Mouse (Mus musculus) kidney, adult 9 months (tissue): ENCODE measurements around the gene Asah2.
"Not testable (repeated sequence)": the region's sequence is repeated elsewhere in the genome, so short reads cannot be mapped to it uniquely, and the experiment has no call there.

Source experiments
- DNase-seq: peaks from one replicate; pipeline ENCODE4 v3.0.0; 2022

Gene Asah2

DNA sequence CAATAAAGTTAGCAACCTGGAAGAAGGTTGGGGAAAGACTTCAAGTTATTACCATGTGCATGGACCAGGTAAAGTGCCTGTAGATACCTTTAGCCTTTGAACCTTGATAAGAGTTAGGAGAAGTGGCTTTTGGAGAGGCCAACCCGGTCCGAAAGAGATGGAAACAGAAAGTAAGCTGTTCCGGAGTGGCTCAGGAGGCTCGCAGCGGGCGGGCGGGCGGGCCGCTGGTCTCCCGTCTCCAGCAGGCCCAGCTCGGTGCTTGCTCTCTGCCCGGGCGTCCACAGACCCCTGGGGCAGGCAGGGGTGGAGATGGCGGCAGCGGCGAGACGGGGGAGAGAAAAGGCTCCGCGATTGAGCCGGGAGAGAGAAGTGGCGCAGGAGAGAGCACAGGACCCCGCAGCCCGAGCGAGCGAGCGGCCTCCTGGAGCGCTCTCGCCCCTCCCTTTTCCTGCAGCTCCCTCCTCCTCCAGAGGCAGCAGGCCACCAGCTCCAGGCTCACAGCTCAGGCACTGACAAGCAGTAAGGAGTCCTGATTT, at the start of gene Asah2:
Gene Asah2, minus strand, starts transcription at position 441 of the 536 bp plus-strand sequence.
- peak; percentile 84 for DNase-seq

DNA sequence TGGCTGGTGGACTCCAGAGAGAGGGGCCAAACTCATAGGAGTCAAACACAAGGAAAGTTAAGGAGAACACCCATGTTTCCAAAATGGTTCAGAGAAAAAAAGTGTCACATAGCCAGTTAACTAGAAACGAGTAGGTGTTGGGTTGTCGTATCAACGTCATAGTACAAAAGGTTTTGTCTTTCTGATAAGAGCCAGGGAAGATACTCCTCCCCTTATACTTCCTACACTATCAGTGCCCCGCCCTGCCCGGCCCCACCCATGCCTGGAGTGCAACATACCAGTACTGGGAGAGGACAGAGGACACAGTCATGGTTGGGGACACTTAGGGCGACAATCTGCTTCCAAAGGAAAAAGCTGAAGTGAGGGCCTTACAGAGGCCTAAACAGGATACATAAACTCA, 49.0 kb upstream of the Asah2 start:
- no peak for DNase-seq

DNA sequence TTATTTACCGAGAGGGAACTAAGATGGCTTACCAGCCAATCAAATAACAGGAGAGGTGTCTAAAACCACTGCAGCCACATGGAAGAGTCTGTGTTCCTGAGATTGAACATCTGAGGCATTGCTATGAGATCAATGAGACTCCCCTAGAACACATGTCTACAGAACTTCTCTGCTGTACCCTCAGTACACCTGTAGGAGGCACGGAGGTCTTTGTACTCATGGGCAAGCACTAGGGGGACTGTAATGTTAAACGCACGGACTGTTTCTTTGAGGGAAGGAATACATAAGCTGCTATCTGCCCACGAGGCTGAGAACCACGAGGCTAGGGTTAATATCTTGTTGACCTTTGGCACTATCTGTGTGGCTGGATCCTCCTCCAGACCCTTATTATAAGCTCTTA, 44.5 kb upstream of the Asah2 start:
- DNase-seq: no peak

DNA sequence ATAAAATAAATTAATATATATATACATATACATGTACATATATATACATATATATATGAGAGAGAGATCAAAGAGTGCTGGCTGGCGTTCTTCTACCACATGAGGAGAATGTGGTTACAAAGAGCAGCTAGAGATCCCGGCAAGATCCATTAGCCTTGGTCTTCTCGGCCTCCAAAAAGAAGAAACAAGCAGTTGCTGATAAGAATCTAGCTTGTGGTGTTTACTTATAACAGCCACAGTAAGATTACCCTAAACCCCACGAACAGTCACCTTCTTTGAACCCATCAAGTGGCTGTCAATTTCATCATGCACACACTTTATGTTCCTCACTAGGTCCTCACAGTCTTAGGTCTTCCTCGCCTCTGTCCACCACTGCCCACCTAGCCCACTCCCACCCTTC, 40.7 kb upstream of the Asah2 start:
- no peak for DNase-seq

DNA sequence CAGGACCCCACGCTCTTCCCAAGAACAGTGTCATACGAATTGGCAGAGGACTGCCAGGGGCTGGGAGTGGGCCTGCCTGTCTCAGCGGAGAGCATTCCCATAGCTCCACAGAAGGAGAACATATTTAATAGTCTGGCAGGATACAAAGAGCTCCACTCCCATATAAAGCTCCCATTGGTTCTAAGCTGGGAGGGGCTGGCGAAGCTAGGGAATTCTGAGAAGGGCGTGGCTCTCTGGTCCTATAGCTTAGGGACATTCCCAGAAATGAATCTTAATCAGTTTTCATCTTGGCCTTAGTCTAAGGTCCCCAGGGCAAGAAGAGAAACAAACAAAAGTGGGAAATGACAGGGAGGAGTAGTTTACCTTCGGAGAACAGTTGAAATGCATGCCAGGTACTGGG, 34.4 kb upstream of the Asah2 start:
- DNase-seq: no peak

DNA sequence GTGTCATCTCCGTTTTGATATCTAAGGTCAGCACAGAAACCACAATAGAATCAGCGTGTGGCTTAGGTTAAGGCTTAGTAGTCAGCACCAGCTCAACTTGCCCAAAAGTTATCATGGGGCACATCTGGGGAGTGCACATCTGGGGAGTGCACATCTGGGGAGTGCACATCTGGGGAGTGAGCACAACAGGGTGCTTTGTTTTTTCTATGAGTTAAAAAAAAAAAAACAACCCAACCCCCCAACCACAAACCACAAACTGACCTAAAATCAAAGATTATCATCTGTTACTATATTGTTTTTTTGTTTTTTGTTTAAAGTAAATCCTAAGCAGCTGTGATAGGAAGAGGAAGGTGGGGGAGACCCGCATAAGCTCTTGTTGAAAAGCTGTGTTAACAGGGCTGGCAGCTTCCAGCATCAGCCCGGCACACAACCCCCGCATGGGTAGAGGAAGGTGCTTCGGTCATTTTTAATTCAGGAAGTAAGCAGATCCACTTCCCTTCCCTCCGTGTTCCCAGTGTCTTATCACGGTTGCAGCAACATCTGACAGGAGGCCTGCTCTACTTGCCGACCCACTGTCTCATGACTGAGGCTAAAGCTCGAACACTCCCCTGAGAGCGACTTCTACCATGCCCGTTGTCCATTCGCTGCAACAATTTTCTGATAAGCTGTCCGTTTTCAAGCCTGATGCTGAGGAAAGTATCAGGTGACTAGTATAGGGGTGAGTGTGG, 30.5 kb upstream of the Asah2 start:
- no peak for DNase-seq

DNA sequence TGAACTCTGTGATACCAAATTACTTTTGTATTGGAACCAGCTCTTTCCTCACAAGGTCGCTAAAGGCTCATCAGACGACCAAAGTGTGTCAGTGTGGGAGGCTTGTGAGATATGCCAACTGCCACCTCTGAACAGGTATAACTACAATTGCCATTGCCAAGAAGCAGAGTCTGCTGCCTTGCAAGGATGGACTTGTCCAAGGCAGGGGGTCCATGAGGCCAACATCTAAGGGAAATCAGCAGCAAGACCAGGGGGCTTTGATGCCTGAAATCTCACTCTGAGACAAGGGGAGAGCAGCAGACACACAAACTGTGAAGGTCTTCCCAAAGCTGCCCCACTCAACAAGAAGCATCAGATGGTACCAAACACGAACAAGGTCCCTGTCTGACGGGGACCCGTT, 29.9 kb upstream of the Asah2 start:
- no peak for DNase-seq

DNA sequence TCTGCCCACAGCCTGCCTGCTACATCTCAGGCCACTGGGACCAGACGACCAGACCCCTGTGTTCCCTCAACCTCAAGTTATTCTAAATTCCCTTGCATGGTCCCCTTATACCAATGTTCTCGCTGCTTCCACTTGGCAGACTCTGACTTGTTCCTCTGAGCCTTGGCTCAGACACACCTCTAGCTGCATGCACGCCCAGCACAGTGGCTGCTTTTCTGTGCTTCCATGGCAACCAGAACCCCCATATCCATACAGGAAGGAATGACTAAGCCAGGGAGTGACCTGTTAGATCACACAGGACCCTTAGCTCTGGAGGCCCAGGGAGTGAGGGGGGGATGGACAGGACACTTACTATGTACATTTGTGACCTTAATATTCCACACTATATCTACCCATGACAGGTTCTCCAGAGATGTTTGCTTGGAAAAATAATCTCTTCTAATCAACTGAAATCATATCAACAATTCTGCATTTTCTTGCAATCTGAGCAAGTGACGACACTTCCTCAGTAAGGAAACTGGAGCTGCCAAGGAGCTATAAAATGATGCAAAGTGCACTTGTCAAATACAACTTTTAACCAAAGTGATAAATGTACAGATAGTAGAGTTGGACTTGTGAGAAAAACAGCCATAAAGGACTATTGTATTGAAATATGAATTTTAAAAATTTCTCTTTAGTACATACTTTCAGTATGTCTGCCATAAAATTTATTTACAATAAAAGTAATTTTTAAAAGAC, 29.0 kb upstream of the Asah2 start:
- no peak for DNase-seq

DNA sequence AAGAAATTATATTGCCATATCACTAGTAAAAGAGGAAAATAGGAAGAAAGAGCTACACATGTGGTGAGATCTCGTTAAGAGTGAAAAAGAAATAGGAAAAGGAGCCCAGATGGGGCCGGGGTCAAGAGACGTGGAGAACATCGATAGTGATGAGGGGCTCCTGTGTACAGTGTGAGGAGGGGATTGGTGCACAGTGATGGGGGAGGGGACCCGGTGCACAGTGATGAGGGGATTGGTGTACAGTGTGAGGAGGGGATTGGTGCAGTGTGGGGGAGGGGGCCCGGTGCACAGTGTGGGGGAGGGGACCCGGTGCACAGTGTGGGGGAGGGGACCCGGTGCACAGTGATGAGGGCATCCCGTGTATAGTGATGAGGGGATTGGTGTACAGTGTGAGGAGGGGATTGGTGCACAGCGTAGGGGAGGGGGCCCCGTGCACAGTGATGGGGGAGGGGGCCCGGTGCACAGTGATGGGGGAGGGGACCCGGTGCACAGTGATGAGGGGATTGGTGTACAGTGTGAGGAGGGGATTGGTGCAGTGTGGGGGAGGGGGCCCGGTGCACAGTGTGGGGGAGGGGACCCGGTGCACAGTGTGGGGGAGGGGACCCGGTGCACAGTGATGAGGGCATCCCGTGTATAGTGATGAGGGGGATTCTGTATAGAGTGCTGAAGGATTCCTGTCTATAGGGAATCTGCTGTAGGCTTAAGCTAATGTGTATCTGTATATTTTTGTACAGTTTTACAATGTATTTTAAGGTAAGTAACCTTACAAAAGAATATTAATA, 23.9 kb upstream of the Asah2 start:
- DNase-seq: not testable (repeated sequence)

DNA sequence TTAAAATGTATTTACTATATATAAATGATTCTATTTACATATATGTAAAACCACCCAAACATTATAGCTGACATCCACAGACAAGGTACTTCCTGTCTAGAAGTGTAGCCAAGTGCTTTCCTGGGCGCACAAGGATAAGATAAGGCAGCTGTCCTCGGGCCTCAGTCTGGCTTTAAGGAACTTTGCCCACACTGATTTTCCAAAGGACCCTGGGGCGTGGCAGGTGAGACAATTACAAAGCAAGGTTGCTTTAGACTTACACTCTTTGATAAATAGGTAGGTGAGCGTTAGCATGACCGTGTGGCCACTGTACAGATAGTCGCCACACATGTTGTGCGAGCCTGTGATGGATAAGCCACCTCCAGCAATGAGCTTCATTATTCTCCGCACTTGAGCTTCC, 21.3 kb upstream of the Asah2 start:
- DNase-seq: no peak

DNA sequence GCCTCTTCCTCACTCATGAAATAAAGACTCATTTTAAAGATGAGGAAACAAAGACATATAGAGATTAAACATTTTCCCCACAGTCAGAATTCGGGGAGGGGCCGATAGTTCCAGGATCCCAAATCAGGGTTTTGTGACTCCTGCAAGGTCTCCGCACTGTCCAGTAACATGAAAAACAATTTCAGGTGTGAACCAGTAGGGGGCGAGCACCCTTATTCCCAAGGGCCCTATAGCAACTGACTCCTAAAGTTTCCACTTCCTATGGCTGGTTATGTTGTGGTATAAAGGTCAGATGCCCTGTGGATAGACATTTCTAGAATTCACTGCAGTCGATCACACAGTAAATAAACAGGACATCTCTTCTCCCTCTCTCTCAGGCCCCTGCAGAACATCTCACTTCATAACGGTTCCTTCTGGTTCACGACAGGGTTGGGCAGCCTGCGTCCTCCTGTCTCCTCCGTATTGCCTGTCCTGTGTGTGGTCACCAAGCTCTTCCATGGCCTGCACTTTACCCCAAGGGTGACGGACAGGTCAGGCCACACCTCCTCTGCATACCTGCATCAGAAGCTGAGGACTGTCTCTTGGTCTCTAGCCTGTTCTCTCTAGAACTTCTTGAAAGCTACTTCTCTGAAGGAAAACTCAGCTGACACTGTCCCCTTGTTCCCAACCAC, 19.3 kb upstream of the Asah2 start:
- DNase-seq: peak; percentile 30

DNA sequence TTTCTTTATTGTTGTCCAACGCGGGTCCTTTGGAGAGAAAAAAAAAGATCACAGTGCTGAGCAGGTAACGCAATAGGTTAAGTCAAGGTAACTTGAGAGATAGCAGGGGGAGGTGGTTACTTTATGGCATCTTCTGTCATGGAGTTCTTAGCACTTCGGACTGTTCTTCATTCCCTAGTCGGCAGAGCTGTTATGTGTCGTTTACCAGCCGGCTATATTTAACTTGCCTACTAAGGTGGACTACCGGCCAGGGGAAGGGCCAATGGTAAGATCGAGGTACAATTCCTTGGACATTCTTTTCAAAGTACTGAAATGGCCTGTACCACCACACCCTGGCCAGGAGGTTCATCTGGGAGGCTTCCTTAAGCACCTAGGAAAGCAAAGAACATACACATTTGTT, 16.1 kb upstream of the Asah2 start:
- DNase-seq: no peak

DNA sequence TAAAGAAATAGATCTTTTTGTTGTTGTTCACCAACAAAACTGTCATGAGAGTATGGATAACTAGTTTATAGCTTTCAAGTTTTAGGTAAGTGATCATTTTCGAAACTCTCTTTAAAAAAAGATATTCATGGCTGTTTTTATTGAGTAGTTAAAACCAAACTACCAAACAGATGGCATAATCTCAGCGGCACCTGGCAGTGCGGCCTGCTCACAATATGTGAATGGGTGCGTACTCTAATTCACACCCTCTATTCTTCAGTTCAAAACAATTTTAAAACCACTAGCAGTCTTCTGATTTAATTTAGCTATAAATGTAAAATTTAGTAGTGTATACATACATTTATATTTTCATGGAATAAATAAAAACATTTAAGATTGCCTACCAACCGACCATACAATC, 15.2 kb upstream of the Asah2 start:
- DNase-seq: no peak

DNA sequence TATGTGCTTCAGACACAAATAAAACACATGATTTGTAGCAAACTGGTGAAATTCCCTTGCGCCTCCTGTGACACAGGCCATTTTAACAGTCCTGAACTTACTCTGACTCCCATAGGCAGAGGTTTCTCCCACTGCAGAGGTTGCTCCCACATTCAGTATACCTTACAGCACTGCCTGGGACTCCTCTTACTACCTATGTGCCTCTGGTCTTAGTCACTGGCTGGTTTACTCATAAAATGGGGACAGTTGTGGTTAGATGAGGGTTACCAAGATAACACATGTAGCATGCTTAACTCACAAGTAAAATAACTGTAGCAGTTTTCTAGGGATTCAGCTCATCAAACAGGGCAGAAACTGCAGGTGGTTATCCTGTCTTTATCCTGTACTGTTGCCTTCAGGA, 12.8 kb upstream of the Asah2 start:
- DNase-seq: no peak

DNA sequence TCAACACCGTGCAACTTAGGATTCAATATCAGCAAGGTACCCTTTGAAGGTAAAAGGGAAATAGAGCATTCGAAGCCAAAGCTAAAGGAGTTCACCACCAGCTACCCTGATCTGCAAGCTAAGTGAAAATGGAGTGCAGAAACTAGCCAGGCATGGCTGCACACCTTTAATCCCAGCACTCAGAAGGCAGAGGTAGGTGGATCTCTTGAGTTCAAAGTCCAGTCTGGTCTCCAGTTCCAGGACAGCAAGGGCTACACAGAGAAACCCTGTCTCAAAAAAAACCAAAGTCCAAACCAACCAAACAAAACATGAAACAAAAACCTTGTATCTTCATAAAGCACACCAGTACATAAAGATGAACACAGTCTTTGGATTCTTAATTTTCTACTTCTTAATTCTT, 11.7 kb upstream of the Asah2 start:
- DNase-seq: peak; percentile 90

DNA sequence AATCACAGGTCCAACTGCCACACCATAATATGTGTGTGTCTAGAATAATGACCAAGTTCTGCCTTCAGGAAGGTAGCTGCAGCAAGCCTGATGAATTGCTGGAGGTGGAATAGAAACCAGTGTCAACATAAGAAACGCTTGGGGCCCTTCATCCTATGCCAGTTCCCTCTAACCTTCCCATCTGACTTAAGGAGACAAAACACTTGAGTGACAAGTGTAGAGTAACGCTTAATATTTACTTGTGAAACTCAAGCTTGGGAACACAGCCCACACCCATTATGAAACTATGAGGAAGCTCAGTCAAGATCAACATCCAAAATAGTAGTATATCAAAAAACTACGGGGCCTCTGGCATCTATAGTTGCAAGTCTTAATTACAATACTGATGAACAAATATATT, 10.5 kb upstream of the Asah2 start:
- DNase-seq: no peak

DNA sequence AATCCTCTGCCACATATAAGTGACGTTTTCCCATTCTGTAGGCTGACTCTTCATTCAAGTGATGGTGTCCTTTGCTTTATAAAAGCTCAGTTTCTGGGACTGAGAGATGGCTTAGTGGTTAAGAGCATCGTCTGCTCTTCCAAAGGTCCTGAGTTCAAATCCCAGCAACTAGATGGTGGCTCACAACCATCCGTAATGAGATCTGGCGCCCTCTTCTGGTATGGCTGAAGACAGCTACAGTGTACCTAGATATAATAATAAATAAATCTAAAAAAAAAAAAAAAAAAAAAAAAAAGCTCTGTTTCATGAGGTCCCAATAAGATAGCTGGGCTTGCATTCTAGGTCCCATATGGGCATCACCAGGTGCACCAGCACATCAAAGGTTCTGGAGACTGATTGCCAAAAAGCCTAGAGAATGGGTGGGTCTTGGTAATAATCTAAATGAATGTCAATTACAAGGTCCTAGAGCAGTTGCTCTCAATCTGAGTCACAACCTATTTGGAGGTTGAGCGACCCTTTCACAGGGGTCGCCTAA, 9.5 kb upstream of the Asah2 start:
- DNase-seq: no peak

DNA sequence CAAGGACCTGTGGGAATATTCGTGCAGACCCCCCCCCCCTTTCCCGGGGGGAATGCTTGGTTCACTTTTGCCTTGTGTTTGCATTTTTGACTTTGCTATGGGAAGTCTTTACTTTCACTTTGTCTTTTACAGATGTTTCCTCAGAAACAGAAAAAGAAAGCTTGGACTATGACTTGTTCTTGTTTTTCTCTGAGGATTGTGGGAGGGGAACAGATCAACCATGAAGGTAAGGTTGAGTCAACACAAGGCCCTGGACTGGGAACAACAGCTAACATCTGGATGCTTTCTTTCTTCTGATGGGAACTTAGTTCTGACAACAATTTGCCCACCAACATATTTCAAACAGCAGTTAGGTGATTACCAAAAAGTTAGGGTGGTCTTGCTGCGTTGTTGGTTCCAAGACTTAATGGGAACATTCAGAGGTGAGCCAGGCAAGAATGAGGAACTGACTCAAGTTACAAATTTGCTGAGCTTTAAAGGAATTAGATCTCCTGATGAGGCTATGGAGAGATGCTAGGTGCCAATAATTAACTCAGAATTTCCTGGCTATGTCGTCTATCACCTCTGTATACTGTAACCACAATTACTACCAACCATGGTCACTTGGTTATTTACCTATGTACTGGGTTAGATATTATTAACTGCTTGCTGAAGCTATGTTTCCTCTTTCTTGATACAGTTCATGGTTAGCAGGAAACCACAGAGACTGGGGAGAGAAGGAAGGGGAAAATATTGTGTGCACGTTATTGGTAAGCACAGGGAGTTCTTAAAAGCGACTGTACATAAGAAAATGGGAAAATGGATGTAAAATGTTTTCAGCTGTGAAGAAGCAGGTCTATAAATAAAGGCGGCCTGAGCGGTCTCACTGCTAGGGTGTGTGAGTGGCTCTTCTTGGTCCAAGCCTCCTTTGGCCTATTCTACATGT, 4.1 kb upstream of the Asah2 start:
- peak; percentile 42 for DNase-seq

DNA sequence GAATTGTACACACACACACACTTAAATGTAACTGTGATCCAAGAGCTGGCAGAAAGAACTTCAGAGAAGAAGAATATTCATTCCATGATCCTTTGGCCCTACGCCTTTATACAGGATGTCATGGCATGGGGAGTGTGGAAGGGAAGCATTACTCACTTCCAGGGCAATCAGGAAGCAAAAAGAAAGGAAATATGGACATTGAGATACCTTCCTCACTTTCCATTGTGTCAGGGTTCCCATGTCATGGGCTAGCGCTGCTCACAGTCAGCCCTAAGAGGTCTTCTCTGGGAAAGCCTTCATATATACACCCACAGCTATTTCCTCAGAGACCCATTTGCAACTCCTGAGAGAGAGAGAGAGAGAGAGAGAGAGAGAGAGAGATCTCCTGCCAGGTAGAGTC, 1.3 kb downstream of the Asah2 start:
- DNase-seq: no peak

DNA sequence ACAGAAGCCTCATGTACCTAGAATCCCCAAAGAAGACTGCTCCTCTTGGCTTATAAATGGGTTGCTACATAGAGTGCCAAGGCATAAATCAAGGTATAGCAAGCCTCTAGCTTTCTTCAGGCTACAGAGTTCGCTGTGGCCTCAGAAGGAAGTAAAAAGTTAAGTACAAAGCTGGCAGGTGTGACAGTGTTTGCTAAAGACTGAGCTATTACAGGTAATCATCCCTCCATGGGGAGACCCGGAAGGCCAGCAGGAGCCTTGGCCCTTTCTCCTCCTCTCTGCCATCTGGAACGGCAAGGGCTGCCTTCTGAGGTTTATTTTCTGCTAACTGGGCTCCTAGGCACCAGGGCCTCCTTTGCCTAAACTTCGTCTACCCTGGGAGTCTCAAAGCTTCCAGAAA, 3.8 kb downstream of the Asah2 start:
- DNase-seq: no peak

DNA sequence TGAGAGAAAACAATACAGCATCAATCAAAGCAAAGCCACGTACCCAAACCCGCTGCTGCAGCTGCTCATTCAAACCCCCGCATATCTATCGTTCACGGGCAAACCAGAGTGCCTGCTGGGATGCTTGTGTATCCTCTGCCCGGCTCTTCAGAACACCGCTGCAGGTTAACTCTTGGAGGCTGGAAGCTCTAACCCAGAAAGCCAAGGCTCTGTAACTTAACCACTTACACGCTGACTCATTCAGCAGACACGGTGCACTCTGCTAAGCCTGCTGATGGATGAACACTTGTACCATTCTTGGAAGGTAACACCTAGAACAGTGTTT, 5.1 kb downstream of the Asah2 start:
- no peak for DNase-seq
